Mouse (Mus musculus) mouse embryonic stem cell (cell line): ENCODE measurements around the gene Whamm.

ENCODE experiments used
- in situ Hi-C, 2 experiments: fragments of 300-500 bp; cut with MboI; formaldehyde crosslinking; loops; 1 replicate in 1 of 2; 3 replicates in 1 of 2; pipeline ENCODE4 v1.14.3; 2019 to 2020; ENCODE audit warnings: low sequenced_read_pairs in 2 of 2, low pct_unique_long_range_greater_than_20kb in 1 of 2, mixed read lengths in 1 of 2; ENCODE audit not compliant: unreplicated experiment in 1 of 2

Whamm gene

GRCm38 (mm10) chr7:81578413-81578812 is 7.3 kb downstream of the Whamm start:
- in situ Hi-C loops: no loop called here

- in situ Hi-C loops: no loop called here
These were observed 8.2 kb downstream of the Whamm start for GRCm38 (mm10) chr7:81579312-81579711.

- in situ Hi-C loops: no loop called here
These were observed 12.4 kb downstream of the Whamm start for GRCm38 (mm10) chr7:81583512-81583911.

- in situ Hi-C loops: no loop called here
These were observed 14.3 kb downstream of the Whamm start for GRCm38 (mm10) chr7:81585326-81585725.

GRCm38 (mm10) chr7:81587238-81587637 is 16.2 kb downstream of the Whamm start:
- in situ Hi-C loops: no loop called here

GRCm38 (mm10) chr7:81592686-81593085 is 21.6 kb downstream of the Whamm start:
- in situ Hi-C loops: no loop called here

GRCm38 (mm10) chr7:81593387-81593786 is 22.3 kb downstream of the Whamm start:
- in situ Hi-C loops: no loop called here

- in situ Hi-C loops: no loop called here
These were observed 24.0 kb downstream of the Whamm start for GRCm38 (mm10) chr7:81595056-81595455.

GRCm38 (mm10) chr7:81596086-81596485 is 25.0 kb downstream of the Whamm start:
- in situ Hi-C loops: no loop called here

- in situ Hi-C loops: no loop called here
These were observed 26.6 kb downstream of the Whamm start for GRCm38 (mm10) chr7:81597660-81598059.

GRCm38 (mm10) chr7:81599379-81600280 is 28.6 kb downstream of the Whamm start:
- in situ Hi-C loops: no loop called here

- in situ Hi-C loops: no loop called here
These were observed 33.9 kb downstream of the Whamm start for GRCm38 (mm10) chr7:81604991-81605390.

GRCm38 (mm10) chr7:81605489-81605888 is 34.4 kb downstream of the Whamm start:
- in situ Hi-C loops: no loop called here

GRCm38 (mm10) chr7:81606452-81606851 is 35.4 kb downstream of the Whamm start:
- in situ Hi-C loops: no loop called here

GRCm38 (mm10) chr7:81610125-81610524 is 39.1 kb downstream of the Whamm start:
- in situ Hi-C loops: no loop called here

- in situ Hi-C loops: no loop called here
These were observed 42.0 kb downstream of the Whamm start for GRCm38 (mm10) chr7:81612856-81613635.

- in situ Hi-C loops: no loop called here
These were observed 44.0 kb downstream of the Whamm start for GRCm38 (mm10) chr7:81615031-81615430.

GRCm38 (mm10) chr7:81622793-81623192 is 51.7 kb downstream of the Whamm start:
- in situ Hi-C loops: no loop called here

GRCm38 (mm10) chr7:81623767-81624166 is 52.7 kb downstream of the Whamm start:
- in situ Hi-C loops: no loop called here

- in situ Hi-C loops: no loop called here
These were observed 55.4 kb downstream of the Whamm start for GRCm38 (mm10) chr7:81626460-81626859.
